Mouse (Mus musculus) ES-Bruce4 (cell line): ENCODE results near the gene Fam122a. TPM values are rescaled to one million over a fixed set of nuclear protein-coding genes. Genes with fewer than 3 reads are reported as not detected.

Experiments used
- H3K27ac ChIP-seq: 2 replicates; pipeline ENCODE4 v1.5.1; 2012; ENCODE audit warnings: low read length, inconsistent platforms; ENCODE audit not compliant: insufficient read depth
- H3K27me3 ChIP-seq: 2 replicates; pipeline ENCODE4 v1.6.1; 2012; ENCODE audit warnings: mild to moderate bottlenecking, low read length, inconsistent platforms; ENCODE audit not compliant: control insufficient read depth, poor library complexity, insufficient read depth, severe bottlenecking
- H3K36me3 ChIP-seq: 2 replicates; pipeline ENCODE4 v1.6.1; 2012; ENCODE audit warnings: inconsistent platforms, mild to moderate bottlenecking, low read length, moderate library complexity; ENCODE audit not compliant: control insufficient read depth, poor library complexity, insufficient read depth, severe bottlenecking
- H3K4me1 ChIP-seq: one replicate; pipeline ENCODE4 v1.8.1; 2011; ENCODE audit warnings: low read length; ENCODE audit not compliant: control insufficient read depth, insufficient read depth
- H3K4me3 ChIP-seq: 2 replicates; pipeline ENCODE4 v1.5.1; 2011; ENCODE audit warnings: low read depth, mild to moderate bottlenecking, low read length
- H3K9ac ChIP-seq: 2 replicates; pipeline ENCODE4 v1.6.1; 2012; ENCODE audit warnings: low read depth, mild to moderate bottlenecking, inconsistent platforms; ENCODE audit not compliant: poor library complexity, severe bottlenecking
- H3K9me3 ChIP-seq: replicated peaks from 2 replicates; pipeline ENCODE4 v1.6.1; 2012; ENCODE audit warnings: mild to moderate bottlenecking, low read length, inconsistent platforms; ENCODE audit not compliant: control insufficient read depth, poor library complexity, insufficient read depth, severe bottlenecking
- CTCF ChIP-seq: IDR thresholded peaks from one replicate; pipeline ENCODE4 v1.8.1; 2011; ENCODE audit warnings: low read depth, low read length
- EP300 ChIP-seq: IDR thresholded peaks from 2 replicates; pipeline ENCODE4 v1.6.1; 2011; ENCODE audit warnings: low read depth, low read length; ENCODE audit not compliant: insufficient read depth
- POLR2A ChIP-seq: IDR thresholded peaks from one replicate; pipeline ENCODE4 v1.8.1; 2011; ENCODE audit warnings: low read length; ENCODE audit not compliant: insufficient read depth
- polyA plus RNA-seq: library from polyadenylated mRNA; stranded (reverse); fragments of >200 nt; gene quantifications from 2 replicates; pipeline ENCODE4 v1.2.4, GENCODE M21; 2011; ENCODE audit warnings: low read depth; ENCODE audit not compliant: missing spikeins, insufficient read depth, insufficient read length

Fam122a gene
- polyA plus RNA-seq, 1 experiment = 8.6 TPM

- Histone ChIP-seq H3K27me3 (no peaks in the 10 kb centered on the region), H3K9me3 (no peaks in the 10 kb centered on the region), H3K4me3 (no peak overlapping the region), H3K4me1 (no peaks in the 10 kb centered on the region), H3K36me3 (no peaks in the 10 kb centered on the region), H3K27ac (no peak overlapping the region), H3K9ac (no peak overlapping the region)
- TF ChIP-seq POLR2A (no peak), EP300 (no peak), CTCF (no peak)
Measured at GRCm38 (mm10) chr19:24428011-24428410, 49.1 kb downstream of the Fam122a start.

- H3K9me3 ChIP-seq = no peaks in the 10 kb centered on the region
- no peak overlapping the region for H3K9ac ChIP-seq
- TF ChIP-seq CTCF = no peak
- TF ChIP-seq POLR2A = no peak
- TF ChIP-seq EP300 = no peak
- H3K36me3 ChIP-seq = no peaks in the 10 kb centered on the region
- H3K27me3 ChIP-seq = no peaks in the 10 kb centered on the region
- H3K4me1 ChIP-seq = no peaks in the 10 kb centered on the region
- no peak overlapping the region for H3K27ac ChIP-seq
- no peak overlapping the region for H3K4me3 ChIP-seq
Measured at GRCm38 (mm10) chr19:24427258-24427657, 49.9 kb downstream of the Fam122a start.

GRCm38 (mm10) chr19:24426759-24427181 lies 50.4 kb downstream of the Fam122a start:
- Histone ChIP-seq H3K36me3 (no peaks in the 10 kb centered on the region), H3K4me1 (no peaks in the 10 kb centered on the region), H3K4me3 (no peak overlapping the region), H3K27me3 (no peaks in the 10 kb centered on the region), H3K27ac (no peak overlapping the region), H3K9me3 (no peaks in the 10 kb centered on the region), H3K9ac (no peak overlapping the region)
- TF ChIP-seq CTCF (no peak), POLR2A (no peak), EP300 (no peak)

Other genes starting within 250 kb of the Fam122a start
- gene Fxn, start 196.8 kb downstream of the Fam122a start, polyA plus RNA-seq = 9.0 and 11.2 TPM in 2 replicates
- gene Pip5k1b, start 78.5 kb upstream of the Fam122a start, polyA plus RNA-seq = 3.3 and 4.0 TPM in 2 replicates
- gene Tmem252, start 196.7 kb upstream of the Fam122a start, polyA plus RNA-seq = not detected in 2 replicates